Mouse (Mus musculus) right cerebral cortex, postnatal 10 days (tissue): ENCODE data around the gene Far1.
A peak's percentile ranks its signal among the peaks of the same experiment; 100 is the strongest.

Experiments used
- DNase-seq, 2 experiments: peaks; one replicate each; pipeline ENCODE4 v3.0.0; 2021; ENCODE audit warnings: low spot score in 2 of 2

Far1 gene

DNA sequence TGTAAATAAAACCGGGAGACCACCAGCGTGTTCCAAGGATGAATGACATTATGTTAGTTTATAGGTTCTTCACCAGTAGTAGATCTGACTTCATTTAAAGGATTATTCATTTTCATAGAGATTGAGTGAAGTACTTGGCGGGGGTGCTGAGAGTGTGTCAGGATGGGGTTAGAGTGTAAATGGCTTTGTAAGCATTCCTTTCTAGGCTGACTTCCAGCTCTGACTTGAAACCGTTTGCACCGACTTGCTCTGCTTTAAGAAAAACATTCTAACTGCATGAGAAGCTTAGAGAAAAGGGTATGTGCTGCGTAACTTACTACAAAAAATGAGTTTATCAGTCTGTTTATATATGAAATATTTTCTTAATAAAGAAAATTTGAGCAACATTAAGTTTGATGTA lies 57.5 kb downstream of the Far1 start:
- no peak for DNase-seq

DNA sequence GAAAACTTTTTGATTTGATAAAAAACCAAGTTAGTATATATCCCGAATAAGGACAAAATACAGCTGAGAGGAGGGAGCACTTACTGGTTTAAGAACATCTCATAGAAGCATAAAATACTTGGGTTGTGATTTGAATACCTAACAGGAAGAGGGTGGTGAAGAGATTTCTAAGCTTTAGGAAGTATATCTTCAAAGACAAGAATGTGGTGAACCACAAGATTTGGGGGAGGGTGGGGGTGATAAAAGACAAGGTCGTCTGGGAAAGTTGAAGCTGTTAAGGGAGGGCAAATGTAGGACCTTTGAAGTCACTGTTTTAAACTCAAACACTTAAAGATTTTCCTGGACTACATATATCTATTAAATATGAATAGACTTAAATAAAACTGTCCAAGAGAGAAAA lies 59.1 kb downstream of the Far1 start:
- DNase-seq, result no peak

DNA sequence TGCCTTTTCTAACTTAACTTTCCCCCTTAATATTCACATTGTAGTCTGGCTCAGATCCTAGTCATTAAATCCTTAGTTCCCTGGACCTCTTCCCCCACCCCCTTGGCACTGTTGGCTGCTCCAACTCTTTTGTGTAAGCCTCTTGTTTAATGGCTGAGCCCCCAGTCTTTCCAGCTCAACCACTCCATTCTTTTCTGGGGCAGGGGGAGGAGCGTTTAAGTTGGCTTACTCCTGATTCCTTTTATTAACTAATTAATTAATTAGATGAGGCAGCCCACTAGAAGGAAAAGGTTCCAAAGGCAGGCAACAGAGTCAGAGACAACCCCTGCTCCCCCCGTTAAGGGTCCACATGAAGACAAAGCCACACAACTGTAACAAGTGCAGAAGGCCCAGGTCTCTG lies 68.5 kb downstream of the Far1 start:
- no peak for DNase-seq

DNA sequence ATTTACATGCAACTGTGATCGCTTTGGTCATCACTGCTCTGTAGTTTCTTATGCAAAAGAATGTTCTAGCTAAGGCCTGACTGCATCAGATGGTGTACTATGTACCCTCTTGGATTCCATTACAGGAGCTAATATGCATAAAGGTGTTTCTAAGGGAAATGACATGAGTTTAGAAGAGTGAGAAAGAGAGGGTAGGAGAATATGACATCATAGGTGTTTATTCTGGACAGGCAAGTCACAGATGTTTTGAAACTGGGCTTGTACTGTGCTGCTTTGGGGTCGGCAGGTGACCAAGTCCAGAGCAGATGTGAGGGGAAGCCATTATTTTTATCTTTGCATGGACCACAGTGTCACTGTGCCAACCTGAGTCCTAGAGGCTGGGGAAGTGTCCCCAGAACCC lies 75.6 kb downstream of the Far1 start:
- DNase-seq, result no peak

DNA sequence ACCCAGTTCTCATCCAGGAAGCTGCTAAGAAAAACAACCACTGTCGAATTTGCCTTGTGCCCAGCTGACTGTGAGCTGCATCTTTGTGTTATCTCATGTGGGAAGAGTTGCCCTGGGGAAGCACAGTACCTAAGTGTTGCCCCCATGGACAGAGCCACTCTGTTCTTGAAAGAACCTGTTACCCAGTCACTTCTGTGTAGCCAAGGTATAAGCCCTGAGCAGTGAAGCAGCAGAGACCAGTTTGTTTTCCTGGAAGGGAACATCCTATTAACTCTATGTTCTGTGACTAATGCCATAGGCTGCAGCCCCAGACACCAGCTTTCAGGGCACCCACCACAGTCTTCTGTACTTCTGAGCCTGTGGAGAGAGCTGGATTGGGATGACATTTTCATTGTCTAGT lies 76.7 kb downstream of the Far1 start:
- no peak for DNase-seq

DNA sequence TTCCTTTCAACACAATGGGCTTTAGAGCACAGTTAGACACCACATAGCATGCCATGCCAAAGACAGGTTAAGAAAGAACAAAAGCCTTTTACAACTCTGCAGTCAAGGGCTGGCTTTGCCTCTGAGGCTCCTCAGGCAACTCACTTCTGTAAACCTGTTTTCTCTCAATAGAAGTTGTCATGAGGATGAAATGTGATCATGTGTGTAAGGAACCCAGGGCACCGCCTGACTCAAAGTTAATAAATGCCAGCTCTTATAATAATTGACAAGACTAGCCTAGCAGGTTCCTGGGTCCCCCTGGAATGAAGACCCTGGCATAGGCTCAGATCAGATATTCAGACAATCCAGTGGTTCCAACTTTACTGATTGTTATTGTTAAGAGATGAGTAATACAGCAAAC lies 77.5 kb downstream of the Far1 start:
- DNase-seq, result no peak

DNA sequence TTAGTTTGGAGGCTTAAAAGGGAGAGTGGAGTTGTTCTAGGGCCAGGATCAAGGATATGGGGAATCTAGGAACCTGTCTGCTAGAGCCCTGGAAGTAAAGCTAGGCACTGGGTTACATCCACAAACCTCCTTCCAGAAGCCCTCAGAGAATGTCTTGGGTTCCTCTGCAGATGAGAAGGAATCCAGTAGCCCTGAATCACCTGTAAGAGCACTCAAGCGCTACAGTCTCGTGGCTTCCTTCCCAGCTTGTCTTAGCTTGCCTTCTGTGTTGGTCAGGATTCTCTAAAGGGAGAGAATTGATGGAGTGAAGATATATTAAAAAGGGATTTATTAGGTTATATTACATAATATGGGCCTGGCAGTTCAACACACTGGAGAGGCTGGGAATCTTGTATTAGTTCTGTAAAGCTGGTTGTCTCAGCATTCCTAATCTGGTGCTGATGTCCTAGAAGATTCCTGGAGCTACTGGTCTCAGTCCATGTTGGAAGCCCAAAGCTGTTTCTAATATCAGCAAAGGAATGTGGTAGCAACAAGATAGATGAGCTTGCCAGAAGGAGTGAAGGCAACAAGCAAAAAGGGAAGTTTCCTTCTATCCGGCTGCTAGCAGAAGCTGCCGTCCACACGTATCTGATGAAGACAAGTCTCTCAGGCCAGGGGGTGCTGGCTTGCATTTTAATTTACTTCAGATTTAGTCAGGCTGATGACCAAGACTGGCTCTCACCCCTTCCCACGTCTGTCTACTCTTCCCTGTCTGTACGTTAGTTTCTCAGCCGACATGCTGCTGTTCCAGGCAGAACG lies 78.1 kb downstream of the Far1 start:
- DNase-seq, result no peak

DNA sequence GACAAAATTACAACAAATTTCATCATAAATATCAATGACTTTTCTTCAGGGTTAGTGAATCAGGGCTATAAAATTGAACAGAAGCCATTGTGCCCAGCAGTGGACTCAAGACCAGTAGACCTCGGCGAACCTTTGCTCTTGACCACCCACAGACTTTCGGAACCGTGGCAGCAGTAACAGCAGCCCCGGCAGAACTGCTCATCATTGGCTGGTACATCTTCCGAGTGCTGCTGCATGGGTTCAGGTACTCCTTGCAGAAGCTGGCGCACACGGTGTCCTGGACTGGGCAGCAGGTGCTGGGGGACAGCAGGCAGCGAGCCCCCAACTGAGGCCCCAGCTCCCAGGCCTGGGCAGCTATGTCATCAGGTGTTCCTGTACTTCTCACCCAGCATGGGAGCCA lies 79.1 kb downstream of the Far1 start:
- no peak for DNase-seq

DNA sequence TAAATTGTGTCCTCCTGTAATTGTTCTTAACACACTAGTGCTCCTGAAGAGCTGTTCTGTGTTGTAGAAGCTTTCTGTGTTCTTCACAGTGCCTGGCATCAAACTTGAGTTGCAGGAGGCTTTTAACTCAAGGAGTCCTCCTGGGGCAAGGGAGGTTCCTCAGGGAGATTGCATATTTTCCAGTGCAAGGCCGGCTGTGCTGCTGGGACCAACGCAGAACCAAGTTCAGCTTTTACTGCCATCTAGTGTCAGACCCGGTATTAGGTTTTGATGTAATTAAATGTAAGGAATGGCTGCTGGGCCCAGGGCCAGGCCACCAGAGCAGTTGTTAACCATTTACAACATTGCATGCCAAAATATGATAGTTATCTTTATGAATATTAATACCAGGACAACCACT lies 80.7 kb downstream of the Far1 start:
- peak; percentile 46 to 66 for DNase-seq

DNA sequence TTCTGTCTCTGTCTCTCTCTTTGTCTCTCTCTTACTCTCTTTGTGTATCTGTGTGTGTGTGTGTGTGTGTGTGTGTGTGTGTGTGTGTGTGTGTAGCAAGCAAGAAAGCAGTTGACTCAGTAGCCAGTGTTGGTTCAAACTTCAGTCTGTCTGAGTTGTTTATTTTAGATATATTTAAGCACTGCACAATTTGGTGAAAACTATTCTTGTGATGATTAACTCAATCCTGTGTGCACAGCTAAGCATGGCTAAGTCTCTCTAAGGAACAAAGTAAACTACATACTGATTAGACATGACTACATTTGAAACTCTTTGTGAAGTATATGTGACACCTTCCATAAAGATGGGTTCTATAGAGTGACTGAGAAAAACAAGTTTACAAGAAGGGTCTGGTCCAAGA lies 83.6 kb downstream of the Far1 start:
- no peak for DNase-seq

DNA sequence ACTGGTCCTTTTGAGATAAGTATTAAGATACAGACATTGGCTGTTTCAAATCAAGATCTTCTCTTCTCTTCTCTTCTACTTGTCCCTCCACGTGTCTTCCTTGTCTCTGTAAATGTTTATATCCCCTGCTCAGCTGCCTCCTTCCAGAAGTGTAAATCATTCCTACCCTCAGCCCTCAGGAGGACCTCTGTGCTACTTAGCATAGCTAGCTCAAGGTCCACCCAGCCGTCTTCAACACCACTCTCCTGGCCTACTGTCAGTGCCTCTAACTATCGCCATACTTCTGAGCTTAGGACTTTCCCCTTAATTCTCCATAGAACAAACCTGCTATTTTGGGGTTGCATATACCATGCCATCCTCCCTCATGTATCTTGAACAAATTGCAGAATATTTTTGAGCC lies 88.2 kb downstream of the Far1 start:
- DNase-seq, result no peak

DNA sequence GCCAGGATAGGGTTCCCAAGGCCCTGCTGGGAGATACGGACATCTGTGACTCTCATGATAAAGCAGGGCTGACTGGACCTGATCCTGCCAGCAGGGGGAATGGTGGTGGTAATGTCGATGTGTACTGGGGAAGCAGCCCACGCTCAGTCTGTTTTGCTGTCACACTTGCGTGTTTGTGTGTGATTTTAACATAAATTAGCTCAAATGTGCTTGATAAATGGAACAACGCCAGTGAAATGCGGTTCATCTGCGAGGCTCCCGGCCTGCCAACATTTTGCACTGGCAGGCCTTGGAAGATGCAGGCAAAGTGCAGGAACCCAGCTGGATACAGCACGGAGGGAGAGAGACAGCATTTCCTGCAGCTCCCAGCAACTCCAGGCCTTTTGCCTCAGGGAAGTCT lies 94.3 kb downstream of the Far1 start:
- DNase-seq, result peak; percentile 71 to 88

DNA sequence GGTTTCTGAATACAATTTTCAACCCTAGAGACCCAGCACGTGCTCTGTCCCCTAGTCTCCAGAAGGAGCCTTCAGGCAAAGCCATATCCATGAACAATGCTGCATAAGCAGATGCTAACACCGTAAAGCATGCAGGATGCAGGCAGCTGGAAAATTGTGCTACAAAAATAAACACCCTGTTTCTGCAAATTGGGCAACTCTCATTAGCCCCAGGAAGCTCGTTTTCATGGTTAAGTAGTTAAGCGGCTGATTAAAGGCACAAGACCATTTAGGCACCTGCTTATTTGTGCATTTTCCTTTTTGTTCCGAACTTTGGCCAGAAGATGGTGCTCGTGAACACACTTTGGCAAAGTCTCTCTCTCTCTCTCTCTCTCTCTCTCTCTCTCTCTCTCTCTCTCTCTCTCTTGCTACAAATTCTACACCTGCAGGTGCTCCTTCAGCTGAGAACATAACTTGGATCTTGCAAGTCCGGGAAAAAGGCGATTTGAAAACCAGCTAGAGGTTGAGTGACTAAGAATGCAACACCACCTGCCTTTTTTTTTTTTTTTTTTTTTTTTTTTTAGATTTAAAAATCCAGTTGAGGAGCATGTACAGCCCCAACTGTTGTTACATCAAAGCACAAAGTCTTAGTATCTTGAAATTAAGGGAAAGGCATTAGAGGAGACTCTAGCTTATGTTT lies 95.5 kb downstream of the Far1 start:
- DNase-seq, result peak; percentile 75 to 80

DNA sequence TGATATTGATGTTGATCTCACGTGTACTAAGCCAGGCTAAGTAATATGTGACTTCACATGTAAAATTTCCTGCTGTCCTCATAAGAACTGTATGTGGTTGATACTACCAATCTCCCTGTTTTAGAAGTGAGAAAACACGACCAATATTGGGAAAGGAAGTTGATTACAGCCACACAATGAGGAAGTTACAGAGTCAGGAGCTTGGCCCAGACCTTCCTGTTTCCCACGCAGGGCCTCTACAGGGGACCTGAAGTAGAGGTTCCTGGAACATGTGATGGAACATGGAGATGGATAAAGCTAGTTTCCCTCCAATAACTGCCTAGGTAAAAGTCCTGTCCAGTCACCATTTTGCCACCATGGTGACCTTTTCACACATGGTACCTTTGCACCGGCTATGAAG lies 99.0 kb downstream of the Far1 start:
- no peak for DNase-seq

DNA sequence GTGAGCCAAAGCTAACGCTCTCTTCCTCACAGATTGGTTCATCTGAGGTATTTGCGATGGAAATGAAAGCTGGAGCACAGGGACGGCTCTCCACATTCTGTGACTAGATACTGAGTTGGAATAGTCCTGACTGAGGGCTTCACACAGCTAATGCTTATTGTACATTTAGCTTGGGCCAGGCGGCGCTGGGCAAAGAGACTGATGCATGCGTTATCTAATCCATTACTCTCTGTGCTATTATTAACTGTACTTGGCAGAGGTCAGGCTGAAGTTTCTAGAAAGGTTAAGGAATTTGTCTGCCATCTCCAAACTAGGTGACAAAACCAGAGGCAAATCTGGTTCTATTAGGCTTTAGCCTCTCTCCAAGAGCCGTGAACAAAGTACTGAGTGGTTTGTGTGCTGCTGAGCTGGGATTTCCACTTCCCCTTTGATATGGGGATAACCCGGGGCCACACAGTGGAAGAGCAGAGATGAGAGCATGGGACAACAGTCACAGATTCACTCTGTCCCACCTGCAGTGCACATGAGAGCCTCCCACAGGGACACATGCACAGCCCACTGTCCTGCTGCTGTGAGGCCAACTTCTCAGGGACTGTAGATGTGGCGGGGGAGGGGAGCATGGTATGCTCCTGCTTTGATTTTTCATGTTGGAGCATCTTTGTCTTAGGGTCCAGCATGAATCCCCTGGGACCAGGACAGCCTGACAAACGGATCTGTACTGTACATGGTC lies 100.7 kb downstream of the Far1 start:
- no peak for DNase-seq

DNA sequence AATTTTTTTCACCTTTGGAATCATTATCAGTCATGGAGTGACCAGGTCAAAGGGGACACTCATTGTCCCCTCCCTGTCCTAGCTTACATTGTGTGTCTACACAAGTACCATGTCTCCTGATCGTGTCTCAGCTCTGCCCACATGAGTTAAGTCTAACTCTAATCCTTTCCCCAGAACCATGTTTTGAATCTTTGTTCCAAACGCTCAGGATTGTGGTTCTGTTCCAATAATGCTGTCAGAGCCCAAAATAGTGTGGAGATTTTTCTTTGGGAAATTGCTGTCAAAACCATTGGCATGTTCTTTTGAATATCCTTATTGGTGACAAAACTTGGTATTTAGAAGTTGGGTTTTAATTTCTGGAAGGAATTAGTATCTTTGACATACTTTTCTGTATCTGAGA lies 105.5 kb downstream of the Far1 start:
- DNase-seq, result no peak

DNA sequence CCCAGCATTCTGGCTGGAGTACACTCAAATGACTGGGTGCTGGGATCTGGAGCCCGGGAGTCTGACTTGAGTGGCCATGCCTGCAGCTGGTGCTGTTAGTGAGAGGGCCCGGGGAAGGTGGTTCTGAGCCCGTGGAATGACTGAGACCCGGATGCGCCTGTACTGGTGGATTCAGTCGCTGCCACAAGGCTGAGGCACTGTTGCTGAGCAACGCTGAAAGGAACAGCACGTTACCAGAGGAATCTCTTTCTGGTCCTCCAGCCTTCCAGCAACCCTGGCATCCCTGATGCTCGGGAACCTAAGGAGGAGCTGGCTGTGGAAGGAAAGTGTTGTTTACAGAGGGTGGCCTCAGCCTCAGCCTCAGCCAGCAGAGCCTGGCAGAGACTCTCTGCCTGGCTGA lies 106.1 kb downstream of the Far1 start:
- peak; percentile 76 to 84 for DNase-seq
